Mouse (Mus musculus): Measurements from ENCODE around the gene Pygl.
"Not testable (repeated sequence)": the region's sequence is repeated elsewhere in the genome, so short reads cannot be mapped to it uniquely, and the experiment has no call there.

Pygl gene

DNA sequence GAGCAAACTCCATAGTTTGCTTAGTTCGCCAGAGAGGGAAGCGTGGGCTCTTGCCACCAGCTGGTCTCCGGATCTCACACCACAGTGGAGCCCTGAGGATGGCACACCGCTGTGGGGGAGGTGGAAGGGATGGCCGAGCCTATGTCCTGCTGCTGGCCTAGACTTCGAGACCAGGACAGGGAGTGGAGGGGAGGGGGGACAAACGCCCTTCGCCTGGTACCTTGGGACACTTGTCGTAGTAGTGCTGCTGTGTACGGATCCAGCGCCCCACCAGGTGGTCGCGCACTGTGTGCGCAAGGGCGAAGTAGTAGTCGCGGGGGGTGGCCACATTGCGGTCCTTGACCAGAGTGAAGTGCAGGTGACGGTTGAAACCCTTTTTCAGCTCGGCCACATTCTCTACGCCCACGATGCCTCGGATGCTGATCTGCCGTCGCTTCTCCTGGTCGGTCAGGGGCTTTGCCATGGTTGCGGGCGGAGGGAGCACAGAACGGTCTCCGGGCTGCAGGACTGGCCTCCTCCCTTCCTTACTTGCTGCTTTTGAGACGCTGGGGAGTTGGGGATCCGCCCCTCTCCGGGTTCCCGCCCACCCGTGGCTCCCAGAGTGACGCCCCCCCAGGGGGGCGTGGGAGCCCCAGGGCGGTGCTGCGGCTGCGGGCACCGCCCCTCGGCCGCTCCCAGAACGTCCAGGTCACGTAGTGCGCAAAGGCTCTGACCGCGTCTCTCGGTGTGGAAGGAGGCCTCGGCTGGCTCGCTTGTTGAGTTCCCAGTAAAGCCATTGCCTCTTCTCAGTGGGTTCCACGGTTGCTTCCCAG is 4.0 kb downstream of the Pygl start:
- DNase-seq (ENCODE audit: low read depth, low spot score) = no peak

GRCm38 (mm10) chr12:70226655-70227054 is 4.6 kb downstream of the Pygl start:
- DNase-seq (ENCODE audit: low read depth, low spot score) = no peak

DNA sequence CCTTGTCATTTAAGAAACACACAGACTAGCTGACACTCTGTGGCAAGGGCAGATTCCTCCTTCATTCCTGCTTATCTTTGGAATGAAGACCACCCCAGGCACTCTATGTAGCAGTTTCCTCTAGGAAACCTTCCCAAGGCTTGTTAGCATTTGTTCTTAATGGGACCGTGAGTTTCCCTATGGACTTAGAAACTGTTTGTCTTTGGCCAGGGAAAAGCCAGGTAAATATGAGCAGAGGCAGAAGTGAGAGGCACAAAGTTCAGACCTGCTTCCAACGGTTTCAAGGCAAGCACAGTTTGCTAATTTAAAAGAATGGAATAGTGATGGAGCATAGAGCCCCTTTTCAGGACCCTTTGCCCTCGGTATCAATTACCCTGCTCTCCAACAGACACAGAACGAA is 8.0 kb downstream of the Pygl start:
- no peak for DNase-seq (ENCODE audit: low read depth, low spot score)

DNA sequence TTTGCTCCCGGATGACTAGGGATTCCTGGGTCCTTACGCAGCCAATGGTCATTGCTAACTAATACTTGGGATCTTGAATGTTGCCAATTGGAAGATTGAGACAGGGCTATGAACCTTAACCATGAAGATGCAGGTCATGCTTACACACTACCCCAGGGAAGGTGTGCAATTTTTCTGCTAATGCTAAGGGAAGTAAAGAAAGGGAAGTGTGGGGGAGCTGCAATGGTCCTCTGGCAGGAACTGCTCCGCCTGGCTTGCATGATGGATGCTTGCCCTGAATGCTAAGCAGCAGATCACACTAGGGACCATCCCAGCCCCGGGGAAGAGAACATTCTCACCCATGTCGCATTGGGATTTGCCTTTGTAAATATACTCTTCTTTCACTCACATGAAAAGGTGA is 9.9 kb downstream of the Pygl start:
- DNase-seq (ENCODE audit: low read depth, low spot score) = no peak

GRCm38 (mm10) chr12:70218795-70219540 is 12.3 kb downstream of the Pygl start:
- no peak for DNase-seq (ENCODE audit: low read depth, low spot score)

DNA sequence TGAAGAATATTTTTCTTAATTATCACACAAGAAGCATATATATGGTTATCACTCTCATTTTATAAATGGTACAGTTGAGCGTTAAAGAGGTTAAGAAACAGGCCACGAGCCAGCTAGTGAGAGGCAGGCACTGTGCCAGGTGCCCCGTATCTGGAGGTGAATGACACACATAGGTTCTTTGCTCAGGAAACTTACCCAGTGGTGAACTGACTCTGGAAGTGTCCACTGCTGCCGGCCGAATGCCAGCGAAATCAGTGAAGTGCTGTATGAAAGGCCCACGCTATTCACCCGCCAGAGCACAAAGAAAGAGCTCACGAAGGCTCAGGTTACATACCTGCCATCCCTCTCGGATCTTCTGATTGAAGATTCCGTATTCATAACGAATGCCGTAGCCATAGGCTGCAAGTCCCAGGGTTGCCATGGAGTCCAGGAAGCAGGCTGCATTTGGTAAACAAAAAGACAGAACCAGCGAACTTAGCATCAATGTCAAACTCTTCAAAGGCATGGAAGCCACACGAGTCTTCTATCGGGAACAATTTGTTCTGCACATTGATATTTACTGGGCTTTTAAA is 15.0 kb downstream of the Pygl start:
- no peak for DNase-seq (ENCODE audit: low read depth, low spot score)

- DNase-seq (ENCODE audit: low read depth, low spot score) = no peak
Observed at GRCm38 (mm10) chr12:70214281-70214680, 17.0 kb downstream of the Pygl start.

GRCm38 (mm10) chr12:70213601-70214000 is 17.7 kb downstream of the Pygl start:
- no peak for DNase-seq (ENCODE audit: low read depth, low spot score)

DNA sequence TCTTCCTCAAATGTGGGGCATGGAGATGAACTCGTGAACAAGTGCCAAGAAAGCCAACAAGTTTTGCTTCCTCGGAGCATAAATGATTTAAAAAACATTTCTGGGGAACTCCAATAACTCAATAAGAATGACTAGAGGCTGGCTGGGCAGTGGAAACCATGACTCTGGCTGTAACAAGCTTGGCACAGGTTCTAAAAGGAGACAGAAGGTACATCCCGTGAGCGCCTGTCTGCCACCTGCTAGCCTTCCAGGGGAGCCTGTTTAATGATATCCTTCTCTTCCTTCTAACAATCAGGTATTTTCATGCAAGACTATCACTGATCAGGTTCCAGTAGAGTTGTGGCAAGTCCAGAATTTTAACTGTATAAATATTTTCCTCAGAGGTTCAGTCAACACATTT is 18.8 kb downstream of the Pygl start:
- no peak for DNase-seq (ENCODE audit: low read depth, low spot score)

DNA sequence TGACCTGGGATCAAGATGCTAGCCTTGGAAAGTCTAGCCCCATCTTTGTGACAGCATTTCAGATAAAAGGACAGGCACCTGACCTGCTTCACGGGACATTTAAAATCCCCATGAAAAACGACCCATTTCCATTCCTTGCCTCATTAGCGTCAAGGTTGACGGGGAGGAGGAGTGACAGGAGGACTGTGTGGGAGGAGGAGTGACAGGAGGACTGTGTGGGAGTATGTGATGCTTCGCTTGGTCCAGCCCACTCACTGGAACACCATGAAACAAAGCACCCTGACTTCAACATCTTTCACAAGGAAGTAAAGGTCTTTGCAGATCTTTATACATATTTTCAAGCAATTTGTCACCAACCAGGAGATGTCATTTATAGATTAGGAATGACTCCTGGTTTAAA is 23.1 kb downstream of the Pygl start:
- DNase-seq (ENCODE audit: low read depth, low spot score) = no peak

- peak; percentile 62 for DNase-seq (ENCODE audit: low read depth, low spot score)
Observed at GRCm38 (mm10) chr12:70204433-70204832, 26.9 kb downstream of the Pygl start.

DNA sequence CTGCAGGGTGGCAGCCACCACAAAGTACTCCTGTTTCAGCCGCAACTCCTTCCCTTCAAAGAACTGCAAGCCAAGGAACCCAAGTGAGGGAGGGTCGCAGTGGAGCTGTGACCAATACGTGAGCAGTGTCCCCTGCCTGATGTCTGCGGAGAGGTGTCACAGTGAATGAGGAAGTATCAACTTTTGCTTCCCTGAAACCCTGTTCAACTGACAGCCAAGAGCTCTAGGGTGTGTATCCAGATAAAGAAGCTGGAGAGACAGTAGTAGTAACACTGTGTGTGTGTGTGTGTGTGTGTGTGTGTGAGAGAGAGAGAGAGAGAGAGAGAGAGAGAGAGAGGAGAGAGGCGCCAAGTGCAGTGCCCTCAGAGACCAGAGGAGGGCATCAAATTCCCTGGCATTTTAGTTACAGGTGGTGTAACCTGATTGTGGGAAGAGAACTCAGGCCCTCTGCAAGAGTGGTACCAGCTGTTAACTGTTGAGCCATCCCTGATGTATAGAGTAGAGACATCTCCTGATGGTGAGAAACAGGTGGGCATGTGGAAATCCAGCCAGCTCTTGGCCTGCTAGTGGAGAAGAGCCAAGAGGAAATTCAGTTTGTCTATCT is 29.3 kb downstream of the Pygl start:
- DNase-seq (ENCODE audit: low read depth, low spot score) = no peak

DNA sequence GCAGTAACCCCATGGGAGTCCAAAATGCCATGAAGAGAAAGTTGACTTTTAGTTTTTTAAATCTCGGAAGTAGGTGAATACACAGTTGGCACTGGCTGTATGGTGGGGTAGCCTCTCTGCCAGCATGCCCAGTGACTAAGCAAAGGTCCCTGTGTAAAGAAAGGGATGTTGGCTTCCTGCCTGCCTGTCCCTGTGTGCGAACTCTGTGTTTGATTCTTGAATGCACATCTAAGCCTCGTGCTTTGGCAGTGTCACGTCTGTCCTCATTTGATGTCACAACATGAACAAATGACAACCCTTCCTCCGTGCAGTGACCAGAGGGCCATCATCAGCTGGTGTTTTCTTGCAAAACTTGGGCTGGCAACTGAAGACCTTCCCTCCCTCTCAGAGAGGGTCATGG is 34.9 kb downstream of the Pygl start:
- DNase-seq (ENCODE audit: low read depth, low spot score) = no peak

DNA sequence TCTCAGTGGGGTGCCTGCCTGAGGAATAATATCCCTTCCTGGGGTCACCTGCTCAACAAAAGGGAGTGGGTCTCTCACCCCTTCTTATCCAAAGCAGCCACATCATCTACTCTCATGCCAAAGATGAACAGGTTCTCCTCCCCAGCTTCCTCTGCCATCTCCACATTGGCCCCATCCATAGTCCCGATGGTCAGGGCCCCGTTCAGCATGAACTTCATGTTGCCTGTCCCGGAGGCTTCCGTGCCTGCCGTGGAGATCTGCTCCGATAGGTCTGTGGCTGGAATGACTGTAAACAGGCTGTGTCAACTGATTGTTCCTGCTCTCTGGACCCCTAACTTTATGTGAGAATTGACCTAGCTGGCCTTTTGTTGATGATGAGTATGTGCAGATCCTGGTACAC is 35.9 kb downstream of the Pygl start:
- DNase-seq (ENCODE audit: low read depth, low spot score) = no peak

GRCm38 (mm10) chr12:70192267-70192727 is 39.0 kb downstream of the Pygl start:
- DNase-seq (ENCODE audit: low read depth, low spot score) = no peak

DNA sequence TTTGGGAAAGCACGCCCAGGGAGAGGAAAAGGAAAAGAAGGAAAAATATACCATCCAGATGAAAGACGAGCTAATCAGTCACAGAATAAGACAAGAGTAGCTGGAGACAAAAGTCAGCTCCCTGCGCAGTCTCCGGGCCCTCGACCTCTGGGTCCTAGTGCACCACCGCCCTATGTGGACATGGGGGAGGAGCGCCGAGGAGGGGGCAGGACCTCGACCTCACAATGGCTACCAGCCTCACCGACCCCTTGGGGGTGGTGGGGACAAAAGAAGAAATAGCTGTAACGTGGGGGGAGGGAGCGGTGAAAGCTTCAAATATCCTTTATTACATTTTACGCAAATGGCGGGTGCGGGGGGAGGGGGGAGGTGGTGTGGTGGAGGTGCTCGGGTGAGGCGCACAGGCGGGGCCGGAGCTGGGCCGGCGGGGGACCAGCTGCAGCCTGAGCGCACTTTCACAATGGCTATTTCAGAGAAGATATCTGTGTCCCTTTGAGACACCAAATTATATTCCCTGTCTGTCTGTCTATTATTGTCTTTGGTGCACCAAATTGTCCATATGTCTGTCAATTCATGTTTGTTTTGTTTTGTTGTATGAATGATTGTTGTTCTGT is 47.0 kb downstream of the Pygl start:
- DNase-seq (ENCODE audit: low read depth, low spot score) = no peak

DNA sequence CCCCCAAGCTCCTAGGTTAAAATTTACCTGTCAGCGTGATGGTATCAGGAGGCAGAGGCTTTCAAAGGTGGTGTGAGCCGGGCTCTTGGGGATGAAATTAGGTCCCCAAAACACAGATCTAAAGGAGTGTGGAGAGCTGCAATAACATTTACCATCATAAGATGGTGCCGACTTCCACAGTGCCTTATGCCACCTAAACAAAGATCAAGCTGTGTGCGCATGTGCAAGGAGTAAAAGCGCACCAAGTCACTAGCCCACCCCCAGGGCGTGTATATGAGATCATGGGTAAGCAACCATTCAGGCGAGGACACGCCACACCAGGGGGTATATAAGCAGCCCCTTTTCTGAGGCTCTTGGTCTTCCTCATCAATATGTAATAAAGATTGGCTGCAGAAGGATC is 47.8 kb downstream of the Pygl start:
- DNase-seq (ENCODE audit: low read depth, low spot score) = not testable (repeated sequence)

GRCm38 (mm10) chr12:70169969-70170368 is 61.3 kb downstream of the Pygl start:
- DNase-seq (ENCODE audit: low read depth, low spot score) = peak; percentile 16

DNA sequence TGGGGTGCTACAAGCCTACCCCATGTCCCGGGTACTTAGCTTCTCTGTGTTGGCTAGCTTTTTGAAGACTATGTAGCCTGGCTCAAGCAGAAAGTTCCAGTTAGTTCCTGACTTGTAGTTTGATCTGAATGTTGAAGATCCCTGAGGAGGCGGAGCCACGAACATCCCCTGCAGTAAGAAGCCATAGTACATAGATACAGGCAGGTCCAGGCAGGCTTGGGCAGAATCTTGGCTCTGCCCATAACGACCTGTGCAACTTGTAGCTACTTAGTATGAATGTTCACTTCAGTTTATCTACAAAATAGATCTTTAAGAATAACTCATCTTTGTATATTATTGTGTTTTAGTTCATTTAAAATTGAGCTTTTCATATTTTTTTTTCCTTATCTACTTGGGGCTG is 63.3 kb downstream of the Pygl start:
- DNase-seq (ENCODE audit: low read depth, low spot score) = no peak

GRCm38 (mm10) chr12:70164741-70165140 is 66.5 kb downstream of the Pygl start:
- DNase-seq (ENCODE audit: low read depth, low spot score) = no peak

DNA sequence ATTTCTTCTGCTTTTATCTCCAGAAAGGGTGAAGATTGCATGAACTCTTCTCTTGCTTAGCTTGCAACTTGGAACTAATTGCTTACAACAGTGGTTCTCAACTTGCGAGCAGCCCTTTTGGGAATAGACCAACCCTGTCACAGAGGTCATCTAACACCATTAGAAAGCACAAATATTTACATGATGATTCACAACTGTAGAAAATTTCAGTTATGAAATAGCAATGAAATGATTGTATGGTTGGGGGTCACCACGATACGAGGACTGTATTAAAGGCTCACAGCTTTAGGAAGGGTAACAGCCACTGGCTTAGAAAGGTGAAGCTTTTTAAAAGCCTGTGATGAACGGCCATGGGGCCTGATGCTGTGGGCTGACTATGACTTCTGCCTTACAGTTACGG is 70.2 kb downstream of the Pygl start:
- peak; percentile 32 for DNase-seq (ENCODE audit: low read depth, low spot score)

Measured in 3T3-L1 (cell line).